Mouse (Mus musculus): ENCODE results near the gene Prmt1. TPM values are rescaled to one million over a fixed set of nuclear protein-coding genes. Genes with fewer than 3 reads are reported as not detected.

Prmt1 gene
- total RNA-seq, 2 experiments from 2014 or later, result 163 to 195 TPM

- DNase-seq (ENCODE audit: low spot score in 2 of 2), result no peak
Measured at GRCm38 (mm10) chr7:44983944-44984832, 2.2 kb downstream of the Prmt1 start.

GRCm38 (mm10) chr7:44983085-44983484, 3.3 kb downstream of the Prmt1 start:
- DNase-seq (ENCODE audit: low spot score in 2 of 2), result peak; percentile 79 to 84

- no peak for DNase-seq (ENCODE audit: low spot score in 2 of 2)
Measured at GRCm38 (mm10) chr7:44981539-44981938, 4.8 kb downstream of the Prmt1 start.

GRCm38 (mm10) chr7:44978300-44978699, 8.1 kb downstream of the Prmt1 start:
- no peak for DNase-seq (ENCODE audit: low spot score in 2 of 2)

GRCm38 (mm10) chr7:44975117-44975419, 11.3 kb downstream of the Prmt1 start:
- DNase-seq (ENCODE audit: low spot score in 2 of 2), result no peak

GRCm38 (mm10) chr7:44974383-44975116, 11.8 kb downstream of the Prmt1 start, which contains the start of gene Cpt1c:
Cpt1c (minus strand) TSS chr7:44974851.
- DNase-seq (ENCODE audit: low spot score in 2 of 2), result peak; percentile 86 to 93

- DNase-seq (ENCODE audit: low spot score in 2 of 2), result no peak
Measured at GRCm38 (mm10) chr7:44973415-44974130, 12.8 kb downstream of the Prmt1 start.

- DNase-seq (ENCODE audit: low spot score in 2 of 2), result no peak
Measured at GRCm38 (mm10) chr7:44971142-44971541, 15.2 kb downstream of the Prmt1 start.

- peak; percentile 82 to 92 for DNase-seq (ENCODE audit: low spot score in 2 of 2)
Measured at GRCm38 (mm10) chr7:44970231-44970691, 16.1 kb downstream of the Prmt1 start.

- DNase-seq (ENCODE audit: low spot score in 2 of 2), result no peak
Measured at GRCm38 (mm10) chr7:44966638-44967037, 19.7 kb downstream of the Prmt1 start.

GRCm38 (mm10) chr7:44965975-44966374, 20.4 kb downstream of the Prmt1 start:
- no peak for DNase-seq (ENCODE audit: low spot score in 2 of 2)

- DNase-seq (ENCODE audit: low spot score in 2 of 2), result no peak
Measured at GRCm38 (mm10) chr7:44964990-44965389, 21.4 kb downstream of the Prmt1 start.

GRCm38 (mm10) chr7:44962831-44963230, 23.5 kb downstream of the Prmt1 start:
- no peak for DNase-seq (ENCODE audit: low spot score in 2 of 2)

- no peak for DNase-seq (ENCODE audit: low spot score in 2 of 2)
Measured at GRCm38 (mm10) chr7:44962337-44962736, 24.0 kb downstream of the Prmt1 start.

- DNase-seq (ENCODE audit: low spot score in 2 of 2), result no peak
Measured at GRCm38 (mm10) chr7:44960512-44960910, 25.9 kb downstream of the Prmt1 start.

GRCm38 (mm10) chr7:44959874-44960511, 26.4 kb downstream of the Prmt1 start:
- no peak for DNase-seq (ENCODE audit: low spot score in 2 of 2)

- DNase-seq (ENCODE audit: low spot score in 2 of 2), result no peak
Measured at GRCm38 (mm10) chr7:44959281-44959680, 27.1 kb downstream of the Prmt1 start.

GRCm38 (mm10) chr7:44958208-44958607, 28.2 kb downstream of the Prmt1 start:
- DNase-seq (ENCODE audit: low spot score in 2 of 2), result peak in 1 of 2 experiments; percentile 59

GRCm38 (mm10) chr7:44957183-44957835, 29.1 kb downstream of the Prmt1 start:
- no peak for DNase-seq (ENCODE audit: low spot score in 2 of 2)

- no peak for DNase-seq (ENCODE audit: low spot score in 2 of 2)
Measured at GRCm38 (mm10) chr7:44956266-44956665, 30.1 kb downstream of the Prmt1 start.

Measured in layer of hippocampus, postnatal 14 days (tissue).